Mouse (Mus musculus) activated CD4-positive, CD25-positive, alpha-beta regulatory T cell, adult 4 months (primary cell): ENCODE results near the gene Tcstv3. TPM values are rescaled to one million over a fixed set of nuclear protein-coding genes. Genes with fewer than 3 reads are reported as not detected.
"Not testable (repeated sequence)": the region's sequence is repeated elsewhere in the genome, so short reads cannot be mapped to it uniquely, and the experiment has no call there.

ENCODE experiments used
- ATAC-seq: one replicate; pipeline ENCODE4 v1.8.0; 2017
- polyA plus RNA-seq, 2 experiments: library from polyadenylated mRNA; unstranded; fragments of 100-300 nt; shearing (Covaris generic); gene quantifications; one replicate each; pipeline ENCODE4 v1.2.1; 2017

Tcstv3 gene
- not detected for polyA plus RNA-seq

- ATAC-seq: not testable (repeated sequence)
Observed at GRCm38 (mm10) chr13:120316578-120316977, at the start of gene Tcstv3. Gene Tcstv3 (plus strand): TSS chr13:120316878.

- ATAC-seq: not testable (repeated sequence)
Observed at GRCm38 (mm10) chr13:120277837-120278236, 38.8 kb upstream of the Tcstv3 start.

- ATAC-seq: no peak
Observed at GRCm38 (mm10) chr13:120278784-120279183, 37.9 kb upstream of the Tcstv3 start.

GRCm38 (mm10) chr13:120299324-120299894 lies 17.3 kb upstream of the Tcstv3 start:
- peak; percentile 19 for ATAC-seq

- peak; percentile 92 for ATAC-seq
Observed at GRCm38 (mm10) chr13:120299991-120300442, 16.7 kb upstream of the Tcstv3 start, which contains the start of gene BC147527. Gene BC147527 (plus strand): TSS chr13:120300392.

- ATAC-seq: no peak
Observed at GRCm38 (mm10) chr13:120300853-120301252, 15.8 kb upstream of the Tcstv3 start.

- ATAC-seq: no peak
Observed at GRCm38 (mm10) chr13:120310749-120311148, 5.9 kb upstream of the Tcstv3 start.

- ATAC-seq: peak; percentile 68
Observed at GRCm38 (mm10) chr13:120313584-120313983, 3.1 kb upstream of the Tcstv3 start.

- ATAC-seq: no peak
Observed at GRCm38 (mm10) chr13:120320183-120320582, 3.5 kb downstream of the Tcstv3 start.

GRCm38 (mm10) chr13:120320721-120321120 lies 4.0 kb downstream of the Tcstv3 start:
- peak; percentile 52 for ATAC-seq

Other genes starting within 250 kb of the Tcstv3 start
- gene Gm20767, start 176.6 kb upstream of the Tcstv3 start, polyA plus RNA-seq: not detected
- not detected for gene Gm21818, start 144.4 kb upstream of the Tcstv3 start, polyA plus RNA-seq
- not detected for gene Gm21762, start 100.9 kb upstream of the Tcstv3 start, polyA plus RNA-seq
- gene Gm21731, start 77.8 kb upstream of the Tcstv3 start, polyA plus RNA-seq: not detected
- not detected for gene AF067061, start 53.8 kb upstream of the Tcstv3 start, polyA plus RNA-seq
- gene BC147527, start 16.5 kb upstream of the Tcstv3 start, polyA plus RNA-seq: 10 to 100 TPM; 26.5 to 75.3 TPM